11 mouse cellular contexts compared by ENCODE assay signal in genomic region chr11:109884801-109885200, GRCm38 (mm10). TPM values are rescaled to one million over a fixed set of nuclear protein-coding genes. Genes with fewer than 3 reads are reported as not detected.
DNase-seq lines count a peak whose midpoint lies in the region; ATAC-seq and TF ChIP-seq lines count a peak whose summit lies in the region.
"Had no signal": no experiment of that assay in that cellular context is flagged by ENCODE, and none has a peak within 500 bp of the region (broad histone marks: within the 10 kb centered on the region; RNA-seq: fewer than 3 reads in every experiment).

No protein-coding gene starts in this region.

- intact Hi-C loops in gastrocnemius, postnatal 36 days (cut with DNase I): no loop called here

- H3K4me2 ChIP-seq in lung, embryonic 14.5 days: no peak overlapping the region
- H3K4me2 ChIP-seq: liver, embryonic 11.5 days had no signal

- H3K9me3 ChIP-seq in lung, embryonic 14.5 days (ENCODE audit: low read depth, low read length): no peaks in the 10 kb centered on the region

- H3K4me3 ChIP-seq in lung, embryonic 14.5 days (ENCODE audit: low read depth, low read length): no peak overlapping the region

- no peaks in the 10 kb centered on the region for H3K27me3 ChIP-seq in lung, embryonic 14.5 days (ENCODE audit: insufficient read depth, low read length)

- peak; percentile 91 for ATAC-seq in lung, embryonic 14.5 days (ENCODE audit: insufficient read depth)

- WGBS in lung, embryonic 14.5 days: 28% methylated on average over 4 of the region's 4 CpGs

- 0 out of 2 replicates have a peak, but pooled peaks have one; percentile 14 for TF ChIP-seq CTCF in lung, embryonic 14.5 days (IDR thresholded peaks at IDR 0.05; ENCODE audit: low read depth)

- peak overlapping the region; percentile 51; the same call in 1 of the 2 replicates for H3K27ac ChIP-seq in lung, embryonic 14.5 days (ENCODE audit: low read depth)

- H3K36me3 ChIP-seq in lung, embryonic 14.5 days (ENCODE audit: insufficient read depth): no peaks in the 10 kb centered on the region

- no peak overlapping the region for H3K9ac ChIP-seq in lung, embryonic 14.5 days

- peak; percentile 32 for DNase-seq in embryo, embryonic 10 days (ENCODE audit: low spot score)
- DNase-seq in embryo, embryonic 9.5 days (ENCODE audit: extremely low spot score): no peak
- DNase-seq in 3T3-L1 (ENCODE audit: low read depth, low spot score): peak; percentile 90
- peak; percentile 41 to 67 for DNase-seq in gastrocnemius, postnatal 36 days
- DNase-seq in lung, embryonic 14.5 days: peak; percentile 96
- DNase-seq in cerebellum, adult 9-10 months: no peak
- DNase-seq in ovary, adult 18-20 months (ENCODE audit: low spot score): no peak
- DNase-seq in ovary, postnatal 10 days (ENCODE audit: low spot score): no peak
- DNase-seq: midbrain, embryonic 14.5 days had no signal

- H3K4me1 ChIP-seq in lung, embryonic 14.5 days (ENCODE audit: insufficient read depth): peaks cover 7% of the 10 kb centered on the region

RNA-seq across cellular contexts. Expression of gene 1700012B07Rik, which starts 57.0 kb away (rescaled TPM):
- not detected for total RNA-seq in gastrocnemius, postnatal 36 days (2021)
- polyA plus RNA-seq in lung, embryonic 14.5 days (2014; fragmentation: Nextera tagmentation; extraction: Ambion mirVana): not detected in 2 replicates
- total RNA-seq: gastrocnemius, postnatal 4 days had no signal
- polyA plus RNA-seq: liver, embryonic 11.5 days; midbrain, embryonic 14.5 days had no signal

Comparison
In these comparisons a context has a peak if more than half of its experiments do, and no peak if none do; other contexts are left out.
1. DNase-seq: peak in embryo, embryonic 10 days (single experiment), 3T3-L1 (single experiment), gastrocnemius, postnatal 36 days (2 of 2) and lung, embryonic 14.5 days (single experiment); none in embryo, embryonic 9.5 days (single experiment), cerebellum, adult 9-10 months (single experiment), ovary, adult 18-20 months (single experiment) and ovary, postnatal 10 days (single experiment).